Mouse (Mus musculus): ENCODE results near the gene Wdr62. TPM values are rescaled to one million over a fixed set of nuclear protein-coding genes. Genes with fewer than 3 reads are reported as not detected.

Gene Wdr62
- polyA plus RNA-seq, 1 experiment from 2014 or later, result 5.2 TPM

- peak overlapping the region; percentile 80; the same call in 1 of the 2 replicates for H3K27ac ChIP-seq (replicated peaks; ENCODE audit: low read depth, low read length)
- no peaks in the 10 kb centered on the region for H3K27me3 ChIP-seq (ENCODE audit: control insufficient read depth, insufficient read depth, low read length)
- WGBS, result 0% methylated on average over 20 of the region's 20 CpGs
- DNase-seq (ENCODE audit: low spot score) (peak; percentile 97), ATAC-seq (replicated peaks; ENCODE audit: insufficient number of reproducible peaks, low FRiP score, low TSS enrichment, low read depth) (peak; percentile 98)
- H3K4me3 ChIP-seq (ENCODE audit: low read depth, low read length), result peak overlapping the region; percentile 87
- H3K36me3 ChIP-seq (replicated peaks; ENCODE audit: control insufficient read depth, insufficient read depth, low read depth, low read length), result no peaks in the 10 kb centered on the region
- H3K9ac ChIP-seq (replicated peaks; ENCODE audit: low read length), result peak overlapping the region; percentile 87
- no peaks in the 10 kb centered on the region for H3K9me3 ChIP-seq (replicated peaks; ENCODE audit: control insufficient read depth, low read length)
- H3K4me2 ChIP-seq (ENCODE audit: low read depth, low read length), result peak overlapping the region; percentile 83
- no peaks in the 10 kb centered on the region for H3K4me1 ChIP-seq (ENCODE audit: control insufficient read depth, insufficient read depth, low read length)
These were observed 42.1 kb upstream of the Wdr62 start for GRCm38 (mm10) chr7:30322285-30322667.

GRCm38 (mm10) chr7:30321539-30322284 lies 41.5 kb upstream of the Wdr62 start, which contains the start of gene E130208F15Rik:
Gene E130208F15Rik, plus strand, starts transcription at chr7:30321740.
- Histone ChIP-seq H3K36me3 (replicated peaks; ENCODE audit: control insufficient read depth, insufficient read depth, low read depth, low read length) (no peaks in the 10 kb centered on the region), H3K9ac (replicated peaks; ENCODE audit: low read length) (peak within 1 kb of the TSS; percentile 87), H3K4me1 (ENCODE audit: control insufficient read depth, insufficient read depth, low read length) (no peaks in the 10 kb centered on the region), H3K4me2 (ENCODE audit: low read depth, low read length) (peak within 1 kb of the TSS; percentile 83), H3K27ac (replicated peaks; ENCODE audit: low read depth, low read length) (peak within 1 kb of the TSS; percentile 80; the same call in 1 of the 2 replicates), H3K27me3 (ENCODE audit: control insufficient read depth, insufficient read depth, low read length) (no peaks in the 10 kb centered on the region), H3K4me3 (ENCODE audit: low read depth, low read length) (peak within 1 kb of the TSS; percentile 87), H3K9me3 (replicated peaks; ENCODE audit: control insufficient read depth, low read length) (no peaks in the 10 kb centered on the region)
- WGBS, result under 1% methylated on average over 63 of the region's 63 CpGs
- ATAC-seq (replicated peaks; ENCODE audit: insufficient number of reproducible peaks, low FRiP score, low TSS enrichment, low read depth) (peak; percentile 76), DNase-seq (ENCODE audit: low spot score) (peak; percentile 76)

GRCm38 (mm10) chr7:30320946-30321345 lies 40.7 kb upstream of the Wdr62 start:
- H3K4me2 ChIP-seq (ENCODE audit: low read depth, low read length), result peak overlapping the region; percentile 83
- 72% methylated on average over 2 of the region's 2 CpGs for whole genome bisulfite sequencing
- H3K27me3 ChIP-seq (ENCODE audit: control insufficient read depth, insufficient read depth, low read length), result no peaks in the 10 kb centered on the region
- peak overlapping the region; percentile 5; the same call in 1 of the 2 replicates for H3K9ac ChIP-seq (replicated peaks; ENCODE audit: low read length)
- H3K27ac ChIP-seq (replicated peaks; ENCODE audit: low read depth, low read length), result no peak overlapping the region
- H3K36me3 ChIP-seq (replicated peaks; ENCODE audit: control insufficient read depth, insufficient read depth, low read depth, low read length), result no peaks in the 10 kb centered on the region
- ATAC-seq (replicated peaks; ENCODE audit: insufficient number of reproducible peaks, low FRiP score, low TSS enrichment, low read depth) (no peak), DNase-seq (ENCODE audit: low spot score) (no peak)
- H3K9me3 ChIP-seq (replicated peaks; ENCODE audit: control insufficient read depth, low read length), result no peaks in the 10 kb centered on the region
- no peak overlapping the region; the same call in 1 of the 2 replicates for H3K4me3 ChIP-seq (ENCODE audit: low read depth, low read length)
- H3K4me1 ChIP-seq (ENCODE audit: control insufficient read depth, insufficient read depth, low read length), result no peaks in the 10 kb centered on the region

GRCm38 (mm10) chr7:30318142-30318541 lies 37.9 kb upstream of the Wdr62 start:
- H3K9ac ChIP-seq (replicated peaks; ENCODE audit: low read length), result no peak overlapping the region
- no peak overlapping the region for H3K4me2 ChIP-seq (ENCODE audit: low read depth, low read length)
- 0 out of 2 replicates have a peak, but pooled peaks cover 2% of the 10 kb centered on the region for H3K4me1 ChIP-seq (ENCODE audit: control insufficient read depth, insufficient read depth, low read length)
- ATAC-seq (replicated peaks; ENCODE audit: insufficient number of reproducible peaks, low FRiP score, low TSS enrichment, low read depth) (no peak), DNase-seq (ENCODE audit: low spot score) (no peak)
- H3K27ac ChIP-seq (replicated peaks; ENCODE audit: low read depth, low read length), result no peak overlapping the region
- no peaks in the 10 kb centered on the region for H3K27me3 ChIP-seq (ENCODE audit: control insufficient read depth, insufficient read depth, low read length)
- WGBS, result 90% methylated on average over 3 of the region's 3 CpGs
- no peak overlapping the region for H3K4me3 ChIP-seq (ENCODE audit: low read depth, low read length)
- no peaks in the 10 kb centered on the region for H3K9me3 ChIP-seq (replicated peaks; ENCODE audit: control insufficient read depth, low read length)
- H3K36me3 ChIP-seq (replicated peaks; ENCODE audit: control insufficient read depth, insufficient read depth, low read depth, low read length), result no peaks in the 10 kb centered on the region

GRCm38 (mm10) chr7:30315559-30316529 lies 35.6 kb upstream of the Wdr62 start:
- DNase-seq (ENCODE audit: low spot score), result no peak

GRCm38 (mm10) chr7:30314721-30315155 lies 34.5 kb upstream of the Wdr62 start, which contains the start of gene Syne4:
Gene Syne4, plus strand, starts transcription at chr7:30314807.
- H3K9ac ChIP-seq (replicated peaks; ENCODE audit: low read length), result peak within 1 kb of the TSS; percentile 48
- H3K4me1 ChIP-seq (ENCODE audit: control insufficient read depth, insufficient read depth, low read length), result 0 out of 2 replicates have a peak, but pooled peaks cover 2% of the 10 kb centered on the region
- H3K27me3 ChIP-seq (ENCODE audit: control insufficient read depth, insufficient read depth, low read length), result no peaks in the 10 kb centered on the region
- peak within 1 kb of the TSS; percentile 49 for H3K4me3 ChIP-seq (ENCODE audit: low read depth, low read length)
- H3K4me2 ChIP-seq (ENCODE audit: low read depth, low read length), result peak within 1 kb of the TSS; percentile 54
- no peaks in the 10 kb centered on the region for H3K9me3 ChIP-seq (replicated peaks; ENCODE audit: control insufficient read depth, low read length)
- peak; percentile 72 for ATAC-seq (replicated peaks; ENCODE audit: insufficient number of reproducible peaks, low FRiP score, low TSS enrichment, low read depth)
- no peaks in the 10 kb centered on the region; the same call in 1 of the 2 replicates for H3K36me3 ChIP-seq (replicated peaks; ENCODE audit: control insufficient read depth, insufficient read depth, low read depth, low read length)
- DNase-seq (ENCODE audit: low spot score), result peak; percentile 84
- H3K27ac ChIP-seq (replicated peaks; ENCODE audit: low read depth, low read length), result 0 out of 2 replicates have a peak within 1 kb of the TSS, but pooled peaks have one; percentile 15
- WGBS, result 1% methylated on average over 9 of the region's 9 CpGs

More at GRCm38 (mm10) chr7:30315559-30316529, 35.6 kb upstream of the Wdr62 start:
- 70% methylated on average over 13 of the region's 13 CpGs for WGBS
- no peak overlapping the region for H3K27ac ChIP-seq (replicated peaks; ENCODE audit: low read depth, low read length)
- no peak for ATAC-seq (replicated peaks; ENCODE audit: insufficient number of reproducible peaks, low FRiP score, low TSS enrichment, low read depth)
- peak overlapping the region; percentile 54 for H3K4me2 ChIP-seq (ENCODE audit: low read depth, low read length)
- 0 out of 2 replicates have a peak, but pooled peaks cover 2% of the 10 kb centered on the region for H3K4me1 ChIP-seq (ENCODE audit: control insufficient read depth, insufficient read depth, low read length)
- H3K9me3 ChIP-seq (replicated peaks; ENCODE audit: control insufficient read depth, low read length), result no peaks in the 10 kb centered on the region
- no peaks in the 10 kb centered on the region for H3K27me3 ChIP-seq (ENCODE audit: control insufficient read depth, insufficient read depth, low read length)
- H3K36me3 ChIP-seq (replicated peaks; ENCODE audit: control insufficient read depth, insufficient read depth, low read depth, low read length), result no peaks in the 10 kb centered on the region
- no peak overlapping the region; the same call in 1 of the 2 replicates for H3K9ac ChIP-seq (replicated peaks; ENCODE audit: low read length)
- peak overlapping the region; percentile 49 for H3K4me3 ChIP-seq (ENCODE audit: low read depth, low read length)

GRCm38 (mm10) chr7:30313666-30314320 lies 33.6 kb upstream of the Wdr62 start:
- no peak overlapping the region for H3K4me2 ChIP-seq (ENCODE audit: low read depth, low read length)
- H3K27ac ChIP-seq (replicated peaks; ENCODE audit: low read depth, low read length), result no peak overlapping the region
- 44% methylated on average over 27 of the region's 27 CpGs for WGBS
- no peak overlapping the region for H3K9ac ChIP-seq (replicated peaks; ENCODE audit: low read length)
- no peaks in the 10 kb centered on the region for H3K9me3 ChIP-seq (replicated peaks; ENCODE audit: control insufficient read depth, low read length)
- 0 out of 2 replicates have a peak, but pooled peaks cover 2% of the 10 kb centered on the region for H3K4me1 ChIP-seq (ENCODE audit: control insufficient read depth, insufficient read depth, low read length)
- ATAC-seq (replicated peaks; ENCODE audit: insufficient number of reproducible peaks, low FRiP score, low TSS enrichment, low read depth) (no peak), DNase-seq (ENCODE audit: low spot score) (no peak)
- no peaks in the 10 kb centered on the region; the same call in 1 of the 2 replicates for H3K36me3 ChIP-seq (replicated peaks; ENCODE audit: control insufficient read depth, insufficient read depth, low read depth, low read length)
- H3K4me3 ChIP-seq (ENCODE audit: low read depth, low read length), result no peak overlapping the region
- no peaks in the 10 kb centered on the region for H3K27me3 ChIP-seq (ENCODE audit: control insufficient read depth, insufficient read depth, low read length)
